Mouse (Mus musculus) hindbrain, postnatal 0 days (tissue): ENCODE results near the gene Gngt2. TPM values are rescaled to one million over a fixed set of nuclear protein-coding genes. Genes with fewer than 3 reads are reported as not detected.

Experiments used
- ATAC-seq: fragments of 200-750 bp; cut with Nextera tagmentation; 2 replicates; pipeline ENCODE4 v1.8.0; 2017; ENCODE audit warnings: mild to moderate bottlenecking, moderate TSS enrichment, moderate library complexity
- DNase-seq: peaks from one replicate; pipeline ENCODE4 v3.0.0-alpha.2; 2015; ENCODE audit warnings: low spot score
- H3K27ac ChIP-seq: fragments of 300-500 bp; sonication (generic); 2 replicates; pipeline ENCODE4 v1.5.1; 2014; ENCODE audit warnings: mild to moderate bottlenecking
- H3K27me3 ChIP-seq: fragments of 300-500 bp; sonication (generic); 2 replicates; pipeline ENCODE4 v1.6.1; 2014; ENCODE audit warnings: low read length, mixed read lengths; ENCODE audit not compliant: insufficient read depth
- H3K36me3 ChIP-seq: fragments of 300-500 bp; sonication (generic); 2 replicates; pipeline ENCODE4 v1.6.1; 2014; ENCODE audit warnings: low read length, mixed read lengths; ENCODE audit not compliant: insufficient read depth
- H3K4me1 ChIP-seq: fragments of 300-500 bp; sonication (generic); 2 replicates; pipeline ENCODE4 v1.6.1; 2014; ENCODE audit warnings: antibody characterized with exemption, low read length, mixed read lengths; ENCODE audit not compliant: insufficient read depth
- H3K4me2 ChIP-seq: fragments of 300-500 bp; sonication (generic); 2 replicates; pipeline ENCODE4 v1.6.1; 2014; ENCODE audit warnings: low read depth, mild to moderate bottlenecking, low read length, moderate library complexity, mixed read lengths
- H3K4me3 ChIP-seq: fragments of 300-500 bp; sonication (generic); 2 replicates; pipeline ENCODE4 v1.5.1; 2014; ENCODE audit warnings: low read length
- H3K9ac ChIP-seq: fragments of 300-500 bp; sonication (generic); replicated peaks from 2 replicates; pipeline ENCODE4 v1.6.1; 2014; ENCODE audit warnings: mild to moderate bottlenecking, low read length, moderate library complexity, mixed read lengths
- H3K9me3 ChIP-seq: fragments of 300-500 bp; sonication (generic); 2 replicates; pipeline ENCODE4 v1.6.1; 2016; ENCODE audit warnings: low read length, mixed read lengths
- CTCF ChIP-seq: IDR thresholded peaks from 2 replicates; pipeline ENCODE4 v1.5.1; 2016; ENCODE audit warnings: antibody characterized with exemption, control low read depth, low read depth
- WGBS: fragments of 180-500 bp; shearing (Covaris S2); extraction: QIAGEN DNeasy Blood & Tissue Kit; methylation state at CpG from one replicate; pipeline ENCODE4 v1.1.7; 2014; 5-methylcytosine and 5-hydroxymethylcytosine counted together
- polyA plus RNA-seq: library from polyadenylated mRNA; unstranded; fragments of >200 nt; fragmentation: Nextera tagmentation; extraction: Ambion mirVana; gene quantifications from 2 replicates; pipeline ENCODE4 v1.2.1, GENCODE M21; 2015
- total RNA-seq: library from RNA; depleted of rRNA; stranded (reverse); fragments of >200 nt; gene quantifications from 2 replicates; pipeline ENCODE4 v1.2.3, GENCODE M21; 2014

Gngt2 gene
- total and polyA plus RNA-seq, 2 experiments from 2014 or later: 0.63 to 2.9 TPM

DNA sequence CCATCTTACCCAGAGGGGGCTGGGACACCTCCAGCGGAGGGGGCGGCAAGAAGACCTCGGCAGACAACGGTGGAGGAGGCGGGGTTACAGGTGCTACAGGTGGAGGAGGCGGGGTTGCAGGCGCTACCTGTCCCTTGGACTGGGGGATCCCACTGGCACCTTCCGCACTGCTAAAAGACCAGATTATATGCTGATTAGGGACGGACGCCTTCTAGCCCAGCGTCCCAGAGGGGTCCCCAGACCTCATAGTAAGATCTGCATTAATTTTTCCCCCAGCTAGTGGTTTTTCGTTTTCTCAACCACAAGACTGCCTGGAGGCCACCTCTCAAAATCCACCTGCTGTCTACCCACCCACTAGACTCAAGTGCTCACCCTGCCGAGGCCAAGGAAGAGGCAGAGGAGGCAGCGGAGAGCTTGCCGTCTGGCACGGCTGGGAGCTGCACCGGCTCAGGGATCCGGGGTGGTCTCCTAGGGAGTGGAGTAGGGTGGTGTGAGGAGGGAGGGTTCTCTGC is 3.3 kb upstream of the Gngt2 start:
- H3K4me2 ChIP-seq: no peak overlapping the region

DNA sequence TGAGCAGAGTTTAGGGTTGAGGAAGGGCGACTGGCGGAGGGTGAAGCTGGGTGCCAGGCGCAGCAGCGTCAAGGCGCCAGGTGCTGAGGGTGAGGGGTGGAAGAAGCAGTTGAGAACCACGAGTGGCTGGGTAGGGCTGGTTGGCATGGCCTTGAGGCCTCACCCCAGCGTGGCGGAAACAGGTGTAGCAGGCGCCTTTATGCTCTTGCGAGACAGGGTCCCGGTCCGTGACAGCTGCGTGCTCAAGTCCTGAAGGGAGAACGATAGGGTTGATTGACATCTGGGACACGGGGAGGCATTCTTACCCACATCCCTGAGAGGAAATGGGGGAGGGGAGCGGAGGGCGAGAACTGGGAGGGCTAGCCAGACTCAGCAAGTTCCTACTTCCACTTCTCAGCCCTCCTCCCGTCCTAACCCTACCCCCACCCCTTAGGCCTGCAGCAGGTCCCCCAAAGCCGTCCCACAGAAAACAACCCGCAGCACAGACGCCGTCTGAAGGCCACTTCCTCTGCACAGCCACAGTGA is 2.8 kb upstream of the Gngt2 start:
- peaks cover 17% of the 10 kb centered on the region for H3K4me1 ChIP-seq
- H3K27ac ChIP-seq: no peak overlapping the region
- H3K9ac ChIP-seq: no peak overlapping the region
- H3K9me3 ChIP-seq: no peaks in the 10 kb centered on the region
- no peak overlapping the region for H3K4me2 ChIP-seq
- ATAC-seq: no peak
- WGBS: 8% methylated on average over 22 of the region's 22 CpGs
- no peak for DNase-seq
- no peaks in the 10 kb centered on the region for H3K36me3 ChIP-seq
- H3K27me3 ChIP-seq: peaks cover 52% of the 10 kb centered on the region
- no peak overlapping the region for H3K4me3 ChIP-seq
- TF ChIP-seq CTCF: no peak

More for the DNA sequence above, 3.3 kb upstream of the Gngt2 start:
- Histone ChIP-seq H3K27me3 (peaks cover 57% of the 10 kb centered on the region), H3K9ac (no peak overlapping the region), H3K36me3 (no peaks in the 10 kb centered on the region), H3K9me3 (no peaks in the 10 kb centered on the region), H3K4me3 (no peak overlapping the region), H3K27ac (no peak overlapping the region), H3K4me1 (peaks cover 17% of the 10 kb centered on the region)
- TF ChIP-seq CTCF: no peak
- WGBS: 6% methylated on average over 18 of the region's 18 CpGs
- no peak for DNase-seq
- no peak for ATAC-seq

DNA sequence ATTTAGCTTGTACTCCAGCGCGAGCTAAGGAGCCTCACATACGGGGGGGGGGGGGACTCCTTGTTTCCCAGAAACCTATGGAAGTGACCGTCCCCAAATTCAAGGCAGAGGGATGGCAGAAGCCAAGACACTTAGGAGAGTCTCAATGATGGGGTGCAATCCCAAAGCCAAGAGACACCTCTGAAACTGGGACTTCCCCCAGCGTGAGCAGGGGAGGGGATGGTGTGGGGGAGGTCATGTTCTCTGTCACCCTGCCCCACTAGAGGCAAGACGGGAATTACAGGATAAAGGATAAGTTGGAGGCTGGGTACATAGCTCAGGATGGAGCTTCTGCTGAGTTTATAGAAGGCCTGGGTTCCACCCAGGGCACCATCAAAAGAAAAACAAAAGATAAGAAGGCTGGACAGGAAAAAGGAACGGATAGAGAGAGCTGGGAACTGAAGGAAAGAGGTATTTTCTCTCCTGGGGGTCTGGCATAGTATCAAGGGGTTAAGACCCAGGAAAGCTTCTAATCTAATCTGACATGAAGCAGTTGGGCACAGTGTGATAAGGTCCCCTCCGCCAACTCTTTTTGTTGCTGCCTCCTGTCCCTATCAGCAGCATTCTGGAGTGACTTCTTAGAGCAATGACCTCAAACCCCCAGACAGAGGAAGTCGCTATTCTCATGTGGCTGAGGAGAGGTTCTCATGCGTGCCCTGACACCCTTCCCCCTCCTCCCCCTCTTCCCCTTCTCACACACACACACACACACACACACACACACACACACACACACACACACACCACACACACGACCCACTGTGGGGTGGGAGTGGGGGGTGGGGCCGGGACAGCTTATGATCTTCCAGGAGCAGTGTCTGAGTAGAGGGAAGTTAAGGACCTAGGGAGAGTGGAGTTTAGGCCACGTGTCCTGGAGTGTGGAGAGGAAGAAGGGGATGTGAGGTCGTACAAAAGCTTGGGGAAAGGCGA is 2.0 kb upstream of the Gngt2 start:
- Histone ChIP-seq H3K4me3 (no peak overlapping the region), H3K9me3 (no peaks in the 10 kb centered on the region), H3K36me3 (no peaks in the 10 kb centered on the region), H3K4me2 (no peak overlapping the region), H3K4me1 (peaks cover 17% of the 10 kb centered on the region), H3K27ac (no peak overlapping the region), H3K27me3 (peaks cover 44% of the 10 kb centered on the region), H3K9ac (no peak overlapping the region)
- ATAC-seq (no peak), DNase-seq (no peak)
- no peak for TF ChIP-seq CTCF
- WGBS: 22% methylated on average over 15 of the region's 15 CpGs

GRCm38 (mm10) chr11:95835832-95836231 is 1.2 kb upstream of the Gngt2 start:
- ATAC-seq: no peak
- Histone ChIP-seq H3K4me3 (no peak overlapping the region), H3K9me3 (no peaks in the 10 kb centered on the region), H3K4me2 (no peak overlapping the region), H3K27me3 (peaks cover 36% of the 10 kb centered on the region), H3K4me1 (peaks cover 12% of the 10 kb centered on the region; the same call in 1 of the 2 replicates), H3K9ac (no peak overlapping the region), H3K27ac (no peak overlapping the region), H3K36me3 (no peaks in the 10 kb centered on the region)
- TF ChIP-seq CTCF: no peak
- 49% methylated on average over 6 of the region's 6 CpGs for WGBS
- DNase-seq: no peak

DNA sequence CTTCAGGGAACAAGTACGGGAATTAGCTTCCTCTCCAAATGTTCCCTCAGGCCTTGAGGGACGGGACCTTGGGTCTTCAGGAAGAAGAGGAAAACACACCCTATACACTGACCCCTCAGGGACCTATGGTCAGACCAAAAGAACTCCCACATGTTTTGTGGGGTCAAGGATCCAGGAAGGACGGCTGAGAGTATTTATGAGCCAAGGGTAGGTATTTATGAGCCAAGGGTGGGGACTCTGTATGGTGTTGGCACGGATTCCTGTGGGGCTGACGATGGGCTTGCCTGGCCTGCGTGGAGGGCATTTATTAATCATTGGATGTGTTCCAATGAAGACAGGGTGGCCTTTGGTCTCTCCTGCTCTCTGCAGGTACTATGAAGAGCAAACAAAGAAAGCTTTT is 583 bp upstream of the Gngt2 start:
- Histone ChIP-seq H3K4me2 (no peak overlapping the region), H3K36me3 (no peaks in the 10 kb centered on the region), H3K4me1 (peaks cover 9% of the 10 kb centered on the region; the same call in 1 of the 2 replicates), H3K27ac (no peak overlapping the region), H3K27me3 (peaks cover 30% of the 10 kb centered on the region), H3K9me3 (no peaks in the 10 kb centered on the region), H3K9ac (no peak overlapping the region), H3K4me3 (no peak overlapping the region)
- TF ChIP-seq CTCF: no peak
- 51% methylated on average over 6 of the region's 6 CpGs for WGBS
- no peak for DNase-seq
- ATAC-seq: no peak

- Histone ChIP-seq H3K9ac (no peak overlapping the region), H3K4me3 (no peak overlapping the region), H3K4me1 (peaks cover 9% of the 10 kb centered on the region; the same call in 1 of the 2 replicates), H3K27me3 (peaks cover 9% of the 10 kb centered on the region), H3K4me2 (no peak overlapping the region), H3K27ac (no peak overlapping the region), H3K36me3 (no peaks in the 10 kb centered on the region), H3K9me3 (no peaks in the 10 kb centered on the region)
- TF ChIP-seq CTCF: no peak
- no peak for DNase-seq
- ATAC-seq: no peak
- 80% methylated on average over 4 of the region's 4 CpGs for WGBS
These were observed 1.6 kb downstream of the Gngt2 start for GRCm38 (mm10) chr11:95838598-95838997.
